Mouse (Mus musculus): ENCODE measurements around the gene Etv6. TPM values are rescaled to one million over a fixed set of nuclear protein-coding genes. Genes with fewer than 3 reads are reported as not detected.

Etv6 gene
- polyA plus RNA-seq, 1 experiment from 2014 or later: 10.4 TPM

GRCm38 (mm10) chr6:134141616-134142165 lies 106.2 kb downstream of the Etv6 start:
- Histone ChIP-seq H3K9me3 (replicated peaks; ENCODE audit: control insufficient read depth, low read length) (no peaks in the 10 kb centered on the region), H3K36me3 (ENCODE audit: control insufficient read depth, insufficient read depth, low read length) (no peaks in the 10 kb centered on the region), H3K27me3 (ENCODE audit: control insufficient read depth, insufficient read depth, low read length) (no peaks in the 10 kb centered on the region), H3K27ac (ENCODE audit: low read length) (0 out of 2 replicates have a peak overlapping the region, but pooled peaks have one; percentile 21), H3K4me3 (replicated peaks; ENCODE audit: low read length) (no peak overlapping the region), H3K4me1 (ENCODE audit: control insufficient read depth, insufficient read depth, low read length) (peaks cover 28% of the 10 kb centered on the region), H3K4me2 (ENCODE audit: low read depth, low read length) (no peak overlapping the region), H3K9ac (ENCODE audit: low read length) (no peak overlapping the region)
- WGBS: 82% methylated on average over 1 of the region's 1 CpGs
- ATAC-seq (ENCODE audit: insufficient read depth, low FRiP score): no peak

- Histone ChIP-seq H3K4me1 (ENCODE audit: control insufficient read depth, insufficient read depth, low read length) (peaks cover 33% of the 10 kb centered on the region), H3K27me3 (ENCODE audit: control insufficient read depth, insufficient read depth, low read length) (no peaks in the 10 kb centered on the region), H3K9ac (ENCODE audit: low read length) (no peak overlapping the region), H3K36me3 (ENCODE audit: control insufficient read depth, insufficient read depth, low read length) (no peaks in the 10 kb centered on the region), H3K9me3 (replicated peaks; ENCODE audit: control insufficient read depth, low read length) (no peaks in the 10 kb centered on the region), H3K27ac (ENCODE audit: low read length) (peak overlapping the region; percentile 72), H3K4me2 (ENCODE audit: low read depth, low read length) (no peak overlapping the region), H3K4me3 (replicated peaks; ENCODE audit: low read length) (no peak overlapping the region)
- no peak for ATAC-seq (ENCODE audit: insufficient read depth, low FRiP score)
- WGBS: 61% methylated on average over 11 of the region's 11 CpGs
Observed at GRCm38 (mm10) chr6:134142700-134143099, 107.2 kb downstream of the Etv6 start.

- H3K4me2 ChIP-seq (ENCODE audit: low read depth, low read length): no peak overlapping the region
- no peak overlapping the region for H3K4me3 ChIP-seq (replicated peaks; ENCODE audit: low read length)
- WGBS: 26% methylated on average over 3 of the region's 3 CpGs
- H3K36me3 ChIP-seq (ENCODE audit: control insufficient read depth, insufficient read depth, low read length): no peaks in the 10 kb centered on the region
- no peaks in the 10 kb centered on the region for H3K27me3 ChIP-seq (ENCODE audit: control insufficient read depth, insufficient read depth, low read length)
- H3K4me1 ChIP-seq (ENCODE audit: control insufficient read depth, insufficient read depth, low read length): peaks cover 43% of the 10 kb centered on the region
- H3K9ac ChIP-seq (ENCODE audit: low read length): no peak overlapping the region
- ATAC-seq (ENCODE audit: insufficient read depth, low FRiP score): 0 out of 2 replicates have a peak, but pooled peaks have one; percentile 15
- no peaks in the 10 kb centered on the region for H3K9me3 ChIP-seq (replicated peaks; ENCODE audit: control insufficient read depth, low read length)
- H3K27ac ChIP-seq (ENCODE audit: low read length): peak overlapping the region; percentile 72
Observed at GRCm38 (mm10) chr6:134143649-134144097, 108.2 kb downstream of the Etv6 start.

GRCm38 (mm10) chr6:134144231-134145130 lies 109.0 kb downstream of the Etv6 start:
- 44% methylated on average over 15 of the region's 15 CpGs for WGBS
- Histone ChIP-seq H3K27me3 (ENCODE audit: control insufficient read depth, insufficient read depth, low read length) (no peaks in the 10 kb centered on the region), H3K36me3 (ENCODE audit: control insufficient read depth, insufficient read depth, low read length) (no peaks in the 10 kb centered on the region), H3K4me2 (ENCODE audit: low read depth, low read length) (no peak overlapping the region), H3K9ac (ENCODE audit: low read length) (no peak overlapping the region), H3K9me3 (replicated peaks; ENCODE audit: control insufficient read depth, low read length) (no peaks in the 10 kb centered on the region), H3K27ac (ENCODE audit: low read length) (peak overlapping the region; percentile 72), H3K4me1 (ENCODE audit: control insufficient read depth, insufficient read depth, low read length) (peaks cover 46% of the 10 kb centered on the region), H3K4me3 (replicated peaks; ENCODE audit: low read length) (no peak overlapping the region)
- ATAC-seq (ENCODE audit: insufficient read depth, low FRiP score): peak; percentile 73; the same call in 1 of the 2 replicates

GRCm38 (mm10) chr6:134147596-134148442 lies 112.3 kb downstream of the Etv6 start:
- H3K27me3 ChIP-seq (ENCODE audit: control insufficient read depth, insufficient read depth, low read length): no peaks in the 10 kb centered on the region
- WGBS: 54% methylated on average over 22 of the region's 22 CpGs
- no peaks in the 10 kb centered on the region for H3K36me3 ChIP-seq (ENCODE audit: control insufficient read depth, insufficient read depth, low read length)
- no peak overlapping the region; the same call in 1 of the 2 replicates for H3K9ac ChIP-seq (ENCODE audit: low read length)
- H3K4me1 ChIP-seq (ENCODE audit: control insufficient read depth, insufficient read depth, low read length): peaks cover 52% of the 10 kb centered on the region
- H3K4me3 ChIP-seq (replicated peaks; ENCODE audit: low read length): no peak overlapping the region
- H3K27ac ChIP-seq (ENCODE audit: low read length): 0 out of 2 replicates have a peak overlapping the region, but pooled peaks have one; percentile 3
- no peak; the same call in 1 of the 2 replicates for ATAC-seq (ENCODE audit: insufficient read depth, low FRiP score)
- H3K9me3 ChIP-seq (replicated peaks; ENCODE audit: control insufficient read depth, low read length): no peaks in the 10 kb centered on the region
- H3K4me2 ChIP-seq (ENCODE audit: low read depth, low read length): no peak overlapping the region

GRCm38 (mm10) chr6:134148443-134148942 lies 113.0 kb downstream of the Etv6 start:
- Histone ChIP-seq H3K36me3 (ENCODE audit: control insufficient read depth, insufficient read depth, low read length) (no peaks in the 10 kb centered on the region), H3K9me3 (replicated peaks; ENCODE audit: control insufficient read depth, low read length) (no peaks in the 10 kb centered on the region), H3K4me3 (replicated peaks; ENCODE audit: low read length) (no peak overlapping the region), H3K4me1 (ENCODE audit: control insufficient read depth, insufficient read depth, low read length) (peaks cover 50% of the 10 kb centered on the region), H3K4me2 (ENCODE audit: low read depth, low read length) (no peak overlapping the region), H3K9ac (ENCODE audit: low read length) (no peak overlapping the region), H3K27ac (ENCODE audit: low read length) (no peak overlapping the region), H3K27me3 (ENCODE audit: control insufficient read depth, insufficient read depth, low read length) (no peaks in the 10 kb centered on the region)
- no peak for ATAC-seq (ENCODE audit: insufficient read depth, low FRiP score)
- 68% methylated on average over 7 of the region's 7 CpGs for WGBS

GRCm38 (mm10) chr6:134149606-134150005 lies 114.1 kb downstream of the Etv6 start:
- no peaks in the 10 kb centered on the region for H3K36me3 ChIP-seq (ENCODE audit: control insufficient read depth, insufficient read depth, low read length)
- WGBS: 92% methylated on average over 7 of the region's 7 CpGs
- H3K9ac ChIP-seq (ENCODE audit: low read length): no peak overlapping the region
- H3K4me1 ChIP-seq (ENCODE audit: control insufficient read depth, insufficient read depth, low read length): peaks cover 42% of the 10 kb centered on the region
- no peaks in the 10 kb centered on the region for H3K27me3 ChIP-seq (ENCODE audit: control insufficient read depth, insufficient read depth, low read length)
- no peak overlapping the region for H3K4me3 ChIP-seq (replicated peaks; ENCODE audit: low read length)
- no peak overlapping the region for H3K27ac ChIP-seq (ENCODE audit: low read length)
- no peak for ATAC-seq (ENCODE audit: insufficient read depth, low FRiP score)
- H3K4me2 ChIP-seq (ENCODE audit: low read depth, low read length): no peak overlapping the region
- H3K9me3 ChIP-seq (replicated peaks; ENCODE audit: control insufficient read depth, low read length): no peaks in the 10 kb centered on the region

- H3K9ac ChIP-seq (ENCODE audit: low read length): no peak overlapping the region
- no peak for ATAC-seq (ENCODE audit: insufficient read depth, low FRiP score)
- H3K36me3 ChIP-seq (ENCODE audit: control insufficient read depth, insufficient read depth, low read length): no peaks in the 10 kb centered on the region
- peak overlapping the region; percentile 38 for H3K4me2 ChIP-seq (ENCODE audit: low read depth, low read length)
- no peaks in the 10 kb centered on the region for H3K27me3 ChIP-seq (ENCODE audit: control insufficient read depth, insufficient read depth, low read length)
- H3K27ac ChIP-seq (ENCODE audit: low read length): peak overlapping the region; percentile 86
- 41% methylated on average over 15 of the region's 15 CpGs for WGBS
- H3K4me1 ChIP-seq (ENCODE audit: control insufficient read depth, insufficient read depth, low read length): peaks cover 42% of the 10 kb centered on the region
- no peaks in the 10 kb centered on the region for H3K9me3 ChIP-seq (replicated peaks; ENCODE audit: control insufficient read depth, low read length)
- no peak overlapping the region for H3K4me3 ChIP-seq (replicated peaks; ENCODE audit: low read length)
Observed at GRCm38 (mm10) chr6:134151022-134151680, 115.7 kb downstream of the Etv6 start.
